Mouse (Mus musculus) bone marrow, adult 2 months (tissue): ENCODE data around the gene Mefv.

Experiments
- CTCF ChIP-seq: fragments of 200-500 bp; IDR thresholded peaks from 2 replicates; pipeline ENCODE4 v1.5.1; 2011; ENCODE audit warnings: low read length, control low read depth; ENCODE audit not compliant: control insufficient read depth, insufficient read depth
- POLR2A ChIP-seq: fragments of 200-500 bp; IDR thresholded peaks from 2 replicates; pipeline ENCODE4 v1.6.1; 2011; ENCODE audit warnings: low read depth, mild to moderate bottlenecking, control low read depth, low read length, borderline replicate concordance; ENCODE audit not compliant: control insufficient read depth

DNA sequence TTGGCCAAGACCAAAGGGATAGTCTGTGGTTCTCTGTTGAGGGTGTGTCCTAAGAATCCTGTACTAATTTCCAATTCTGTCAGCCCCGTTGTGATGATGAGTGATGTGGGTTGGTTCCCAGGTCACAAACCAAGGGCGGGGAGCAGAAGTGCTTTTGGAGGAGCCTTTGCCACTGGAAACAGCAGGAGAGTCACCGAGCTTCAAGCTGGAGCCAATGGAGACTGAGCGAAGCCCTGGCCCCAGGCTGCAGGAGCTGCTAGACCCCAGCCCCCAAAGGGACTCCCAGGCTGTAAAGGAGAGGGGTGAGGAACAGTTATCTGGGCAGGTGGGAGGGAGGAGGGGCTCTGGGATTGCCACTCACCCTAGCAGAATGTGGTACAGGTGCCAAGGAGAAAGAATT lies 27.8 kb upstream of the Mefv start:
- TF ChIP-seq POLR2A (no peak), CTCF (no peak)
